Comparison of ENCODE assay signal across 28 mouse cellular contexts in genomic region chr16:36589898-36590297, GRCm38 (mm10). TPM values are rescaled to one million over a fixed set of nuclear protein-coding genes. Genes with fewer than 3 reads are reported as not detected.
"Had no signal": no experiment of that assay in that cellular context is flagged by ENCODE, and none has a peak within 500 bp of the region (broad histone marks: within the 10 kb centered on the region; RNA-seq: fewer than 3 reads in every experiment).

No protein-coding gene starts in this region.

- ATAC-seq: hindbrain, postnatal 0 days; intestine, embryonic 16.5 days had no signal

- H3K36me3 ChIP-seq: heart, embryonic 13.5 days; heart, embryonic 15.5 days; hindbrain, embryonic 13.5 days; hindbrain, embryonic 15.5 days; limb, embryonic 10.5 days; limb, embryonic 12.5 days; liver, embryonic 13.5 days had no signal

- DNase-seq: gastrocnemius, adult 2 months; gastrocnemius, postnatal 10 days; gastrocnemius, postnatal 25 days; heart, adult 18-20 months; heart, postnatal 14 days; heart, postnatal 36 days; kidney, adult 11 months; kidney, adult 2 months; kidney, postnatal 10 days; kidney, postnatal 25 days; kidney, postnatal 4 days; liver; liver, embryonic 13.5 days had no signal

- H3K4me1 ChIP-seq: heart, embryonic 13.5 days; heart, embryonic 15.5 days; hindbrain, embryonic 13.5 days; hindbrain, embryonic 15.5 days; limb, embryonic 10.5 days; limb, embryonic 12.5 days; liver, embryonic 13.5 days had no signal

- H3K4me2 ChIP-seq: heart, embryonic 11.5 days; heart, embryonic 13.5 days; heart, embryonic 15.5 days; hindbrain, embryonic 13.5 days; hindbrain, embryonic 15.5 days; limb, embryonic 12.5 days; liver, embryonic 11.5 days; liver, embryonic 13.5 days had no signal

- H3K4me3 ChIP-seq: gastrocnemius, adult 2 months; heart, embryonic 13.5 days; heart, embryonic 15.5 days; hindbrain, embryonic 13.5 days; hindbrain, embryonic 15.5 days; layer of hippocampus, adult 2 months; left cerebral cortex, adult 2 months; limb, embryonic 10.5 days; limb, embryonic 12.5 days; liver, embryonic 13.5 days had no signal

- H3K27me3 ChIP-seq: heart, embryonic 13.5 days; heart, embryonic 15.5 days; hindbrain, embryonic 13.5 days; hindbrain, embryonic 15.5 days; limb, embryonic 12.5 days; liver, embryonic 13.5 days had no signal

- H3K9me3 ChIP-seq: heart, embryonic 13.5 days; heart, embryonic 15.5 days; hindbrain, embryonic 13.5 days; hindbrain, embryonic 15.5 days; limb, embryonic 10.5 days; limb, embryonic 12.5 days; liver, embryonic 13.5 days had no signal

- H3K9ac ChIP-seq: heart, embryonic 13.5 days; heart, embryonic 15.5 days; hindbrain, embryonic 13.5 days; hindbrain, embryonic 15.5 days; limb, embryonic 12.5 days; liver, embryonic 13.5 days had no signal

- H3K27ac ChIP-seq: gastrocnemius, adult 2 months; heart, embryonic 13.5 days; heart, embryonic 15.5 days; hindbrain, embryonic 13.5 days; hindbrain, embryonic 15.5 days; hindbrain, postnatal 0 days; layer of hippocampus, adult 2 months; left cerebral cortex, adult 2 months; limb, embryonic 10.5 days; limb, embryonic 12.5 days; liver, embryonic 13.5 days had no signal

RNA-seq across cellular contexts. Expression of gene Casr, which starts 28.0 kb away (rescaled TPM):
- total RNA-seq: heart, adult 18-20 months; heart, postnatal 14 days; hematopoietic stem cell, adult 5-6 weeks had no signal
- polyA plus RNA-seq: heart, embryonic 15.5 days; heart, postnatal 0 days; hindbrain, embryonic 11.5 days; hindbrain, embryonic 13.5 days; intestine, embryonic 16.5 days; liver, embryonic 13.5 days had no signal
